Mouse (Mus musculus) embryonic fibroblast, embryonic 13.5 days (primary cell): Measurements from ENCODE around the gene Hsph1.

Source experiments
- CTCF ChIP-seq: IDR thresholded peaks from 2 replicates; pipeline ENCODE4 v1.5.1; 2011; ENCODE audit warnings: mild to moderate bottlenecking, control low read depth, low read length, moderate library complexity, borderline replicate concordance; ENCODE audit not compliant: insufficient read depth
- POLR2A ChIP-seq: IDR thresholded peaks from 2 replicates; pipeline ENCODE4 v1.6.1; 2011; ENCODE audit warnings: low read depth, mild to moderate bottlenecking, control low read depth, low read length, moderate library complexity

DNA sequence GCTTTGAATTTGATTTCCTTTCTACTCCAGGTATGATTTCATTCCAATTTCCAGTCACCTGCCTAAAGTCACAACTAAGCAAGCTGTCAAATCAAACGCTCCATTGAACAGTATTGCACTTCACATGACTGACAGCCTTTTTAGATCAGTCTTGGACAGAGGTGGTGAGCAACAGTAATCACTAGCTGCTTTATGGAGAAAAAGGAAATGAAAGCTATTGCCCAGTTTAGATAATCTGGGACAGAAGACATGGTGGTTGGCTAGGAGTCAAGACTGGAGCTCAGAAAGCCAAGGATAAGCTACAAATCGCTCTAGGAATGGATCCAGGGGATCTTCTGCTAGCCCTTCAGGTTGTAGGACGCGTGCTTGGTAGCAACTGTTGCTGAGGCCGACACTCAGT is 27.2 kb upstream of the Hsph1 start:
- no peak for TF ChIP-seq CTCF
- TF ChIP-seq POLR2A: no peak
